Mouse (Mus musculus): ENCODE results near the gene Scgb1b30. TPM values are rescaled to one million over a fixed set of nuclear protein-coding genes. Genes with fewer than 3 reads are reported as not detected.
"Not testable (repeated sequence)": the region's sequence is repeated elsewhere in the genome, so short reads cannot be mapped to it uniquely, and the experiment has no call there.

Gene Scgb1b30
- not detected in 2 replicates for polyA plus RNA-seq (2012; rRNA removed)

DNA sequence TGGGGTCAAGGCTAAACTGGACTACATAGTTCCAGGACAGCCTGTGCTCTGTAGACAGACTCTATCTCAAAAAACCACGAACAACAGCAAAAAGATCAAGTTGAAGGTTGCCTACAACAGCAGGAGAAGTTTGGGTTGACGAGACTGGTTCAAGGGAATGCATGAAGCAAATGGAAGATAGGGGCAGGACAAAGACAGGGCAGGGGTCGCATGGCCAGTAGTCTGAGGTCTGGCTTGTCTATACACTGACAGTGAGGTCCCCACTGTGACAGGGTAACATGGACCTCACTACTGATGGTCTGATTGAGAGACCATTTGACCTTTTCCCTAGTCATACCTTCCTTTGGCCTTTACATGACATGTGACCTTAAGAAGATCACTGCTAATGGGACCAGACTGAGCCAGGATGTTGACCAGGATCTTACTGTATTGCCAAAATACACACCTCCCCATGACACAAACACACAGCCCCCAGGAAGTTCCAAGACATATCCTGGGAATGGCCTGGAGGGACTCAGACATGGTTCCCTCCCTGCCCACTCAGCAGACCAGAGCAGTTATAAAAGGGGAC is at the start of gene Scgb1b30:
Gene Scgb1b30, plus strand, starts transcription at position 521 of the 571 bp plus-strand sequence.
- WGBS, result 78% methylated on average over 3 of the region's 3 CpGs
- H3K4me3 ChIP-seq (ENCODE audit: insufficient read depth, low read depth, low read length), result no peak within 1 kb of the TSS

DNA sequence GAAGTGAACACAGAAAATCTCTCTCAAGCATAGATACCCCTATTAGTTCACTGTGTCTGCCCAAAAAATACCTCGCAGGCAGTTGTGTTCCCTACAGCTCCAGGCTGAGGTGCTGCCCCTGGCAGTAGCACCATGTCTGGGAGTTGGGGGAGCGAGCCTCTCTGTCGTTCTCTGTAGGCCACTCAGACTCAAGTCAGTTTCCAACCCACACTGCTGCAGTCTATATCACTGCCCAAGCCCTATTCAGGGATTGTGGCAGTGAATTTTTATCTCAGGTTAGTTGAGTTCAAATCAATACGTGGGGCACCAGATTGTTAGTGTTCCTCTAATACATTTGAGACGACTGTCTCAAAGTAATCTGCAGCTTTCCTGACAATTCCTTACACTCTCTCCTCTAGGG is 27.1 kb upstream of the Scgb1b30 start:
- not testable (repeated sequence) for H3K27ac ChIP-seq (ENCODE audit: insufficient read depth, low read depth, low read length); H3K4me3 ChIP-seq (ENCODE audit: insufficient read depth, low read depth, low read length); H3K4me1 ChIP-seq (ENCODE audit: control insufficient read depth, insufficient read depth, low read length); DNase-seq; H3K27me3 ChIP-seq (replicated peaks; ENCODE audit: control insufficient read depth, insufficient read depth, low read length); H3K36me3 ChIP-seq (ENCODE audit: control insufficient read depth, insufficient read depth, low read length)
- WGBS, result 73% methylated on average over 5 of the region's 5 CpGs

More for the DNA sequence above, at the start of gene Scgb1b30:
- Histone ChIP-seq H3K36me3 (ENCODE audit: control insufficient read depth, insufficient read depth, low read length) (no peaks in the 10 kb centered on the region), H3K4me1 (ENCODE audit: control insufficient read depth, insufficient read depth, low read length) (no peaks in the 10 kb centered on the region), H3K27ac (ENCODE audit: insufficient read depth, low read depth, low read length) (no peak within 1 kb of the TSS), H3K27me3 (replicated peaks; ENCODE audit: control insufficient read depth, insufficient read depth, low read length) (no peaks in the 10 kb centered on the region)
- DNase-seq, result no peak
- TF ChIP-seq CTCF (conservative IDR thresholded peaks at IDR 0.05; ENCODE audit: insufficient read depth, insufficient read length, low read depth, low read length) (no peak), POLR2A (IDR thresholded peaks at IDR 0.05; ENCODE audit: low read depth, low read length) (no peak)

DNA sequence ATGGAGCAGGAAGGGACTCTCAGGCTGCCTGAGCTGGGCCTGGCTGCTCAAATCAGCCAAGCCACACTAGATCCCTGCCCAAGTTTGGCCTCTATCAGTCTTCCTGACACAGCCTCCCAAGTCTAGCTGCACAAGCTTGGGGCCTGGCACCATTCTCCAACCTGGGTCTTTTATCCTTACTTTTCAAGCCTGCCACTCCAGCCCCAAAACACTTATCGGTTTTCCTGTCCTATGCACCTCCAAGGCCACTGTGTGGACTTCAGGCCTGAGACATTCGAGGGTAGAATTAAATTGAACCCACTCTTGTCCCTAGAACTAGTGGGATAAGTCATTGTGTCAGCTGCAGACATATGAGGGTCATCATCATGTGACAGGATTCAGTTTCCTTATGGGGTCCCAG is 4.8 kb downstream of the Scgb1b30 start:
- H3K36me3 ChIP-seq (ENCODE audit: control insufficient read depth, insufficient read depth, low read length), result no peaks in the 10 kb centered on the region
- no peak overlapping the region for H3K4me3 ChIP-seq (ENCODE audit: insufficient read depth, low read depth, low read length)
- H3K4me1 ChIP-seq (ENCODE audit: control insufficient read depth, insufficient read depth, low read length), result no peaks in the 10 kb centered on the region
- no peak overlapping the region for H3K27ac ChIP-seq (ENCODE audit: insufficient read depth, low read depth, low read length)
- DNase-seq, result no peak
- 80% methylated on average over 2 of the region's 2 CpGs for WGBS
- TF ChIP-seq CTCF (conservative IDR thresholded peaks at IDR 0.05; ENCODE audit: insufficient read depth, insufficient read length, low read depth, low read length) (no peak), POLR2A (IDR thresholded peaks at IDR 0.05; ENCODE audit: low read depth, low read length) (no peak)
- no peaks in the 10 kb centered on the region for H3K27me3 ChIP-seq (replicated peaks; ENCODE audit: control insufficient read depth, insufficient read depth, low read length)

DNA sequence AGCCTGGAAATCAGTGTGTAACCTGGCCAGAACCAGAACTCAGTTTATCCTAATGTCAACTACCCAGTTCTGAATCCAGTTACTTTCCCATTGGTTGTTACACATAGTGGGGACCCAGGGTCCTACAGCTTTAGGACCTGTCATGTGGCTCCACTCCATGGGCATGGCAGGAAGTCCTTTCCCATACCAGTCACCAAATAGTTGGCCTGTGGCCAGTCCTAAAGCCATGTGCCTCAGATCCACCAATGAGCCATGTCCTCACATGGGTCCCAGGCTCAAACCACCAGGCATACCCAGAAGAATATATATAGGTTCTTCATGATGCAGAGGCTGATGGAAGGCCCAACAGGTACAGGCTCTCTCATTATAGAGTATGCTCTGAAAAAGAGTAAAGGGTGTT is 6.0 kb downstream of the Scgb1b30 start:
- Histone ChIP-seq H3K4me1 (ENCODE audit: control insufficient read depth, insufficient read depth, low read length) (no peaks in the 10 kb centered on the region), H3K27me3 (replicated peaks; ENCODE audit: control insufficient read depth, insufficient read depth, low read length) (no peaks in the 10 kb centered on the region), H3K36me3 (ENCODE audit: control insufficient read depth, insufficient read depth, low read length) (no peaks in the 10 kb centered on the region), H3K4me3 (ENCODE audit: insufficient read depth, low read depth, low read length) (no peak overlapping the region), H3K27ac (ENCODE audit: insufficient read depth, low read depth, low read length) (no peak overlapping the region)
- no peak for DNase-seq
- TF ChIP-seq CTCF (conservative IDR thresholded peaks at IDR 0.05; ENCODE audit: insufficient read depth, insufficient read length, low read depth, low read length) (no peak), POLR2A (IDR thresholded peaks at IDR 0.05; ENCODE audit: low read depth, low read length) (no peak)

DNA sequence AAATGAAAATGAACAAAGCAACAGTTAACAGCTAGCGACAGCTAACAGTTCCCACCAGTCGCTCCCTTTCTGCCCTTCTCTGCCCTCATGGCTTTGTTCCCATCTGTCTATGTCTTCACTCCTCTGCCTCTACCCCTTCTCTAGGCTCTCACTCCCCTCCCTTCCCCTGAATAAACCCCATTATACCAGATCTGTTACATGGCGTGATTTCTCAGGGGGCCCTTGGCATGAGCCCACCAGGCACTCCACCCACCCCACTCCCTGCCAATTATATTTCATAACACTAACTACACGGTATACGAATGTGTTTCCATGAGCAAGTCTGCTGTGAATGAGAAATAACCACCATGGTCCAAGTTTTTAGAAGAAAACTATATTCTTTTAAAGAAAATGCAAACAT is 14.0 kb downstream of the Scgb1b30 start:
- DNase-seq, result no peak
- no peaks in the 10 kb centered on the region for H3K27me3 ChIP-seq (replicated peaks; ENCODE audit: control insufficient read depth, insufficient read depth, low read length)
- no peaks in the 10 kb centered on the region for H3K36me3 ChIP-seq (ENCODE audit: control insufficient read depth, insufficient read depth, low read length)
- TF ChIP-seq POLR2A (IDR thresholded peaks at IDR 0.05; ENCODE audit: low read depth, low read length) (no peak), CTCF (conservative IDR thresholded peaks at IDR 0.05; ENCODE audit: insufficient read depth, insufficient read length, low read depth, low read length) (no peak)
- H3K4me3 ChIP-seq (ENCODE audit: insufficient read depth, low read depth, low read length), result no peak overlapping the region
- no peaks in the 10 kb centered on the region for H3K4me1 ChIP-seq (ENCODE audit: control insufficient read depth, insufficient read depth, low read length)
- WGBS, result 85% methylated on average over 5 of the region's 5 CpGs
- no peak overlapping the region for H3K27ac ChIP-seq (ENCODE audit: insufficient read depth, low read depth, low read length)

DNA sequence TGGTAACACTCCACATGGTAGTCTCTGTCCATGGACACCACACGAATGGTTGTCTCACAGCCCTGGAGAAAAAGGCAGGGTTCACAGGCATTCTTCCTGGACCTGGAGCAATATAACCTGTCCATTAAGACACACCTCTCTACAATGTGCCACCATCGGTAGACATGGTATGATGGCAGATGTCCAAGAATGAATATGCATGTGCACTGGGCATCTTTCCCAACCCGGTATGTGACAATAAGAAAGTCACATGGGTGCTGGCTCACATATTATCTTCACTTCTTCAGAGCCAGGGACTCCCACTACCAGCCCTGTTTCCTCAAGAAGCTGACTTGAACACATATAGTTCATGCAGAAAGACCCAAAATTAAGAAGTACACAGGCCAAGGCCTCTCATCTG is 21.4 kb downstream of the Scgb1b30 start:
- no peaks in the 10 kb centered on the region for H3K4me1 ChIP-seq (ENCODE audit: control insufficient read depth, insufficient read depth, low read length)
- 59% methylated on average over 3 of the region's 3 CpGs for WGBS
- H3K27me3 ChIP-seq (replicated peaks; ENCODE audit: control insufficient read depth, insufficient read depth, low read length), result no peaks in the 10 kb centered on the region
- DNase-seq, result no peak
- TF ChIP-seq CTCF (conservative IDR thresholded peaks at IDR 0.05; ENCODE audit: insufficient read depth, insufficient read length, low read depth, low read length) (no peak), POLR2A (IDR thresholded peaks at IDR 0.05; ENCODE audit: low read depth, low read length) (no peak)
- no peaks in the 10 kb centered on the region for H3K36me3 ChIP-seq (ENCODE audit: control insufficient read depth, insufficient read depth, low read length)
- no peak overlapping the region for H3K27ac ChIP-seq (ENCODE audit: insufficient read depth, low read depth, low read length)
- no peak overlapping the region for H3K4me3 ChIP-seq (ENCODE audit: insufficient read depth, low read depth, low read length)

DNA sequence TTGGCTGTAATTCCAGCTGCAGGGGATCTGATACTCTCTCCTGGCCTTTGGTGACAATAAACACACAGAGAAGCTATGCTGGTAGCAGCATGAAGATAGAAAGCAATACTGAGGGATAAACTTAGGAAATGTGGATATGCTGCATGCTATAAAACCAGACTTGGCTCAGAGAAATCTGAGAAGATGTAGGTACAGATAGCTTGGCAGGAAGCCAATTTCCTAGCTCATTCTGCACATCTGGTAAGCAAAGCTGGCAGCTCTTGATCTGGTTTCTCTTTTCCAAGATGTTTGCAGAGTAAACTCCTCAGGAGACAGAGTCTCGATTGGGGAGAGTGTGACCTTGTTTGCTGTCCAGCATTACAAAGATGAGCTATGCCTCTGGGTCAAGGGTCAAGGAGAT is 25.4 kb downstream of the Scgb1b30 start:
- not testable (repeated sequence) for H3K4me1 ChIP-seq (ENCODE audit: control insufficient read depth, insufficient read depth, low read length); DNase-seq; H3K4me3 ChIP-seq (ENCODE audit: insufficient read depth, low read depth, low read length); H3K27me3 ChIP-seq (replicated peaks; ENCODE audit: control insufficient read depth, insufficient read depth, low read length); H3K36me3 ChIP-seq (ENCODE audit: control insufficient read depth, insufficient read depth, low read length); H3K27ac ChIP-seq (ENCODE audit: insufficient read depth, low read depth, low read length)
- 11% methylated on average over 1 of the region's 1 CpGs for WGBS

Data from kidney, adult 2 months (tissue).